Mouse (Mus musculus) E14TG2a.4 (cell line): Measurements from ENCODE around the gene Sytl3.
"Not testable (repeated sequence)": the region's sequence is repeated elsewhere in the genome, so short reads cannot be mapped to it uniquely, and the experiment has no call there.

Source experiments
- CTCF ChIP-seq: conservative IDR thresholded peaks from 2 replicates; pipeline ENCODE4 v1.5.1; 2014; ENCODE audit warnings: low read length
- NANOG ChIP-seq: IDR thresholded peaks from 2 replicates; pipeline ENCODE4 v1.6.1; 2014; ENCODE audit warnings: borderline replicate concordance, low read length, mixed read lengths

- TF ChIP-seq CTCF, NANOG: not testable (repeated sequence)
Observed at GRCm38 (mm10) chr17:6683702-6684101, 24.8 kb downstream of the Sytl3 start.
